ENCODE assay signal across 8 mouse cellular contexts in the genomic region with DNA sequence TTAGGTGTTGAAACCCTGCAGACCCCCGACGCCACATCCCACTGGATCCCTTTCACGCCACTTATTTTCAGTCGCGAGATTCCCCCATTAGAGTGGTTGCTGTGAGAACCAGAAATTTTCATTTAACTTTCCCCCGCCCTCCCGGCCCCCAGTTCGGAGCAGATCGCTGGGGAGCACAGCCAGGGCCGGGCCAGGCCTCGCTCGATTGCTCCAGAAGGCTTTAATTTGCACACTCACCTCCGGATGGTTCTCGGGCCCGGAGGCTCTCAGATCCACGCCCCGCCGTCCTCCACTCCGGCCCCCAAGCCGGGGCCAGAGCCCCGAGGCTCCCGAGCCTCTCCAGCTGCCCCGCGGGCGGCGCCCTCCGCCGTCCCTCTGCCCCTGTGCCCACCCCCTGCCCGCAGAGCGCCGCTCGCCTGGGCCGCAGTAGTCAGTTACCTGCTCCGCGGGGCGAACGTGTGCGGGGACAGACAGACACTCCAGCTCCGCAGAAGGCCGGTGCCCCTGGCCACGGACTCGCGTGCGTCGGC.
DNase-seq lines count a peak whose midpoint lies in the region; ATAC-seq and TF ChIP-seq lines count a peak whose summit lies in the region.

No protein-coding gene starts in this region.

- peak; percentile 1 for DNase-seq in WW6 (ENCODE audit: low read depth, low spot score)
- DNase-seq in limb, embryonic 11.5 days (ENCODE audit: low spot score): peak; percentile 44
- DNase-seq in thymus, postnatal 25 days: no peak
- DNase-seq in layer of hippocampus, postnatal 14 days (ENCODE audit: low spot score in 2 of 2): no peak
- DNase-seq in frontal cortex, postnatal 14 days (ENCODE audit: low spot score in 2 of 2): no peak

- H3K27ac ChIP-seq in ES-Bruce4 (ENCODE audit: insufficient read depth, low read length): no peak overlapping the region
- no peak overlapping the region for H3K27ac ChIP-seq in forebrain, embryonic 16.5 days (ENCODE audit: low read length)
- no peak overlapping the region for H3K27ac ChIP-seq in limb, embryonic 11.5 days (replicated peaks; ENCODE audit: low read depth, low read length)
- H3K27ac ChIP-seq in neural tube, embryonic 13.5 days (replicated peaks): no peak overlapping the region

- no peak for TF ChIP-seq CTCF in ES-Bruce4 (IDR thresholded peaks at IDR 0.05; ENCODE audit: low read depth, low read length)

- no peak for ATAC-seq in forebrain, embryonic 16.5 days
- no peak for ATAC-seq in limb, embryonic 11.5 days (ENCODE audit: insufficient number of reproducible peaks, low FRiP score, low TSS enrichment, low read depth)
- 0 out of 2 replicates have a peak, but pooled peaks have one; percentile 9 for ATAC-seq in neural tube, embryonic 13.5 days (ENCODE audit: low read depth)

- H3K4me2 ChIP-seq in forebrain, embryonic 16.5 days (ENCODE audit: low read length): peak overlapping the region; percentile 29
- peak overlapping the region; percentile 85 for H3K4me2 ChIP-seq in limb, embryonic 11.5 days (ENCODE audit: low read depth, severe bottlenecking)
- peak overlapping the region; percentile 90 for H3K4me2 ChIP-seq in neural tube, embryonic 13.5 days

- TF ChIP-seq POLR2A in ES-Bruce4 (IDR thresholded peaks at IDR 0.05; ENCODE audit: insufficient read depth, low read length): no peak

- peaks cover 17% of the 10 kb centered on the region for H3K27me3 ChIP-seq in ES-Bruce4 (ENCODE audit: control insufficient read depth, insufficient read depth, low read length, poor library complexity, severe bottlenecking)
- peaks cover 36% of the 10 kb centered on the region for H3K27me3 ChIP-seq in forebrain, embryonic 16.5 days (replicated peaks; ENCODE audit: control insufficient read depth, insufficient read depth, low read length)
- peaks cover 33% of the 10 kb centered on the region for H3K27me3 ChIP-seq in limb, embryonic 11.5 days (ENCODE audit: control insufficient read depth, insufficient read depth, low read length)
- H3K27me3 ChIP-seq in neural tube, embryonic 13.5 days: peaks cover 57% of the 10 kb centered on the region

- no peaks in the 10 kb centered on the region for H3K9me3 ChIP-seq in ES-Bruce4 (replicated peaks; ENCODE audit: control insufficient read depth, insufficient read depth, low read length, poor library complexity, severe bottlenecking)
- H3K9me3 ChIP-seq in forebrain, embryonic 16.5 days (ENCODE audit: control insufficient read depth, low read length): no peaks in the 10 kb centered on the region
- H3K9me3 ChIP-seq in limb, embryonic 11.5 days (ENCODE audit: control insufficient read depth, low read length): no peaks in the 10 kb centered on the region; the same call in 1 of the 2 replicates
- H3K9me3 ChIP-seq in neural tube, embryonic 13.5 days: no peaks in the 10 kb centered on the region

- 2% methylated on average over 45 of the region's 45 CpGs for WGBS in forebrain, embryonic 16.5 days
- 1% methylated on average over 38 of the region's 45 CpGs for WGBS in limb, embryonic 11.5 days
- WGBS in neural tube, embryonic 13.5 days: 2% methylated on average over 42 of the region's 45 CpGs

- TF ChIP-seq EP300 in ES-Bruce4 (IDR thresholded peaks at IDR 0.05; ENCODE audit: insufficient read depth, low read depth, low read length): no peak

- no peaks in the 10 kb centered on the region for H3K4me1 ChIP-seq in ES-Bruce4 (ENCODE audit: control insufficient read depth, insufficient read depth, low read length)
- H3K4me1 ChIP-seq in forebrain, embryonic 16.5 days (replicated peaks; ENCODE audit: control insufficient read depth, insufficient read depth, low read length): peaks cover 27% of the 10 kb centered on the region
- H3K4me1 ChIP-seq in limb, embryonic 11.5 days (ENCODE audit: control insufficient read depth, insufficient read depth, low read length): peaks cover 6% of the 10 kb centered on the region; the same call in 1 of the 2 replicates
- peaks cover 32% of the 10 kb centered on the region for H3K4me1 ChIP-seq in neural tube, embryonic 13.5 days (replicated peaks)

- H3K36me3 ChIP-seq in ES-Bruce4 (ENCODE audit: control insufficient read depth, insufficient read depth, low read length, poor library complexity, severe bottlenecking): no peaks in the 10 kb centered on the region
- no peaks in the 10 kb centered on the region for H3K36me3 ChIP-seq in forebrain, embryonic 16.5 days (ENCODE audit: control insufficient read depth, insufficient read depth)
- no peaks in the 10 kb centered on the region for H3K36me3 ChIP-seq in limb, embryonic 11.5 days (ENCODE audit: control insufficient read depth, insufficient read depth, low read length)
- no peaks in the 10 kb centered on the region for H3K36me3 ChIP-seq in neural tube, embryonic 13.5 days

- H3K4me3 ChIP-seq in ES-Bruce4 (ENCODE audit: low read depth, low read length): peak overlapping the region; percentile 22; the same call in 1 of the 2 replicates
- H3K4me3 ChIP-seq in forebrain, embryonic 16.5 days (replicated peaks; ENCODE audit: low read length): peak overlapping the region; percentile 19
- H3K4me3 ChIP-seq in limb, embryonic 11.5 days (ENCODE audit: low read depth, low read length): peak overlapping the region; percentile 45
- H3K4me3 ChIP-seq in neural tube, embryonic 13.5 days: peak overlapping the region; percentile 42

- peak overlapping the region; percentile 18; the same call in 1 of the 2 replicates for H3K9ac ChIP-seq in ES-Bruce4 (ENCODE audit: low read depth, poor library complexity, severe bottlenecking)
- H3K9ac ChIP-seq in forebrain, embryonic 16.5 days (replicated peaks; ENCODE audit: low read depth, low read length): no peak overlapping the region
- no peak overlapping the region for H3K9ac ChIP-seq in limb, embryonic 11.5 days (ENCODE audit: low read length)
- H3K9ac ChIP-seq in neural tube, embryonic 13.5 days: no peak overlapping the region

Comparison
In these comparisons a context has a peak if more than half of its experiments do, and no peak if none do; other contexts are left out.
1. DNase-seq: peak in WW6 (single experiment) and limb, embryonic 11.5 days (single experiment); none in thymus, postnatal 25 days (single experiment), layer of hippocampus, postnatal 14 days (0 of 2) and frontal cortex, postnatal 14 days (0 of 2).
2. H3K4me2 ChIP-seq: peak in every context shown above with its lines; median percentile 90 in neural tube, embryonic 13.5 days; 85 in limb, embryonic 11.5 days; 29 in forebrain, embryonic 16.5 days.
3. Peak in every context shown above with its lines, with median percentiles within 50 percentile points of each other: H3K4me3 ChIP-seq.